Mouse (Mus musculus): Measurements from ENCODE around the gene Pdpk1. TPM values are rescaled to one million over a fixed set of nuclear protein-coding genes. Genes with fewer than 3 reads are reported as not detected.

Pdpk1 gene
- polyA plus RNA-seq, 1 experiment = 40.4 TPM

DNA sequence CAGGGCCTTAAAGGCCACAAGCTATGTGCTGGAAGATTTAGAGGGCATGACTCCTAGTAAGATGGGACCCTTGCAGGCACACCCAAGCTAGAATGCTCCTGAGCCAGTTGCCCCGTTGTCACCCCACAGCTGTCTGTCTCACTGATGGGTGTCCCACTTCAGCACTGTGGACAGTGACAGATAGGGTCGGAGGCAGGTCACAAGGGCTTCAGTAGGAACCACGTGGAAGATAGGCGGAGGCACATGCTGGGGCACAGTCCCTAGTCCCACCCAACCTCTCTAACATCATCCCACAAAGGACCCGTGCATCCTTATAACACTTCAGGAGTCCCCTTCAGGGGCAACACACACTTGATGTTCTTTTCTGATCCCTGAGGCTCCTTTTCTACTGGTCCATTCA, 104.7 kb downstream of the Pdpk1 start:
- no peak for DNase-seq (ENCODE audit: extremely low spot score in 1 of 2, low spot score in 1 of 2)

DNA sequence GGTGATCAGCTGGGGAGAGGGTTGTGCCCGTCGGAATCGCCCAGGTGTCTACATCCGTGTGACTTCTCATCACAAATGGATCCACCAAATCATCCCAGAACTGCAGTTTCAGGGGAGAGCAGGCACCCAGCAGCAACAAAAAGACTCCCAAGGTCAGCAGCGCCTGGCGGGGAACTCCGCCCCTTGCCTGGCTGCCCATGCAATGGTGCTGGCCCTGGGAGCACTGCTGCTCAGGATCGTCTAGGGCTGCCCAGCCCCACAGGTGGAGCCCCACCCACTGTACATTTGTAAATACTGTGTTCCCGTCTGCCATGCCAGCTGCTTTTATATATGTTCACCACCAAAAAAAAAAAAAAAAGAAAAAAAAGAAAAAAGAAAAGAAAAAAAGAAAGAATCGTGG, 105.1 kb downstream of the Pdpk1 start:
- no peak for DNase-seq (ENCODE audit: extremely low spot score in 1 of 2, low spot score in 1 of 2)

DNA sequence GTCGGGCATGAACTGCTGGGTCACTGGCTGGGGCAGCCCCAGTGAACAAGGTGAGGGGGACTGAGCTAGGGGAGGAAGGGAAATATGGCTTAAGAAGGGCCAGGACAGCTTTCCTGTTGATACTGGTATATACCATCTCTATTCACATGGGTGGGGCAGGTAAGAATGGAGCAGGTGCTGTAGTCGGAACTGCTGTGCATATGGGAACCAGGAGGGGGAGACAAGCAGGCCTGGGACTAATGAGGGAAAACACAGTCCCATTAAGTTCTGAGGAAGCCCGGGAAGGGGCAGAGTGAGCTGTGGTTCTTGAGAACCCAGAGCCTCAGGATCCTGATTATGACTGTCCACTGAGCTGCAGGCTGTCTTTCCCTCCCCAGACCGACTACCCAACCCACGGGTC, 106.2 kb downstream of the Pdpk1 start:
- no peak for DNase-seq (ENCODE audit: extremely low spot score in 1 of 2, low spot score in 1 of 2)

DNA sequence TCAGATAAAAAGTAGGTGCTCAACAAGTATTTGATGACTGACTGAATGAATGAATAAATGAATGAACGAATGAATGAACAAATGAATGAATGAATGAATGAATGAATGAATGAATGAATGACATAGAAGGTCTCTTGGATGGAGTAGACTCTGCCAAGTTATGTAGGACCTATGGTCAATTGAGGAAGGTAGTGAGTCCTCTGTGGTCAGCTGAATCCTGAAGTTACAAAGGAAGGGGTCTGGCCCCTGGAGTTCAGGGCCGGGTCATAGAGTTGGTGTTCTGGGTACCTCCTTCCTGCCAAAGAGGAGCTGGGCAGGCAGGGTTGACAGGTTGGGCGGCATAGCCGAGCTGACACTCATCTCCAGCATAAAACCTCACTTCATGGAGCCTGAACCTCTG, 112.9 kb downstream of the Pdpk1 start, which contains the start of gene Prss27:
Gene Prss27, plus strand, starts transcription at position 301 of the 400 bp plus-strand sequence.
- DNase-seq (ENCODE audit: extremely low spot score in 1 of 2, low spot score in 1 of 2) = no peak

DNA sequence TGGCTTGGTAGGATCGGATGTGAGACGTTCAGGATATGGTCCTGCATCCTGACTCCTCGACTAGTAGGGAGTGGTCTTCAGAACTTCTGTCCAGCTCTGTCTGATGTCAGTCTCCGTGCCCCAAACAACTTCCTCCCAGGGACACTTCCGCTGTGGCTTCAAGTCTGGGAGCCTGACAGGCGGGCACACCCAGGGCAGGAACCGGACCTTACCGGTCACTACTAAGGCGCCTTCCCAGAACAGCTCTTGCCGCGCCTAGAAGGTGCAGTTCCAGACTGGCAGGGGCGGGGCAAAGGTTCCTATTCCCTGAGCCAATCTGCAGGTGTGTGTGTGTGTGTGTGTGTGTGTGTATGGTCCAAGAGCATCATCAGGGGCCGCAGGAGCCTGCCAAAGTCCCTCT, 113.4 kb downstream of the Pdpk1 start:
- no peak for DNase-seq (ENCODE audit: extremely low spot score in 1 of 2, low spot score in 1 of 2)

DNA sequence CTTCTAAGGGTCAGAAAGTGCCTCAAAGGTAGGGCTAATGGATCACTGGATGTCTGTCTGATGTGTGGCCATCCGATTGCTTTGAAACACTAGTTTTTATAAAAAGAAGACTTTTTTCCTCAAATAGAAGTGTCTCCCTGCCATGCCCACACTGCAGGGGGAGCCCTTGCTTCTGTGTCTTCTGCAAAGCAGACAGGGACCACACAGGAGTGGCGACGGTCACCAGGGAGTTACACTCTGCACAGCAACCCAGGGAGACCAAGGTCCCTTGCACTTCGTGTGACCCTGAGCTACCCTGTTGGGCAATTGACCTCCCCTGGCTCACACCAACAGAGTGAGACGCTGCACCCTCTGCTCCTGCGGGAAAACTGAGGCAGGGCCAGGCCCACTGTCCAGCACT, 113.8 kb downstream of the Pdpk1 start:
- no peak for DNase-seq (ENCODE audit: extremely low spot score in 1 of 2, low spot score in 1 of 2)

DNA sequence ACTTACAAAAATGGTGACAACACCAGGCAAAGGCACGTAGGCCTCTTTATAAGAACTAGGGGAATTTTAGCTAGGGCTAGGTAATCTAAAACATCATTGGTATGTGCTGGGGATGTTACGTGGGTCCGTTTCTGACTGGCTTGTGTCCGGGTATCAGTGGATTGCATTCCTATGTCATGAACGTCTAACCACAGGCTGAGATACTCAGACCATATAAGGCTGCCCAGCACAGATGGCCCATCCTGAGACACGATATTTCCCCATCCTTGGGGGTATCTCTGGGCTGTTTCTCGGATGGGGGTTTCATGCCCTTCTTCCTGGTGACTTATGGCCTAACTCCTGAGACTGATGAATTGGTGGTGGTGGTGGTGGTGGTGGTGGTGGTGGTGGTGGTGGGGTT, 115.6 kb downstream of the Pdpk1 start:
- DNase-seq (ENCODE audit: extremely low spot score in 1 of 2, low spot score in 1 of 2) = no peak

DNA sequence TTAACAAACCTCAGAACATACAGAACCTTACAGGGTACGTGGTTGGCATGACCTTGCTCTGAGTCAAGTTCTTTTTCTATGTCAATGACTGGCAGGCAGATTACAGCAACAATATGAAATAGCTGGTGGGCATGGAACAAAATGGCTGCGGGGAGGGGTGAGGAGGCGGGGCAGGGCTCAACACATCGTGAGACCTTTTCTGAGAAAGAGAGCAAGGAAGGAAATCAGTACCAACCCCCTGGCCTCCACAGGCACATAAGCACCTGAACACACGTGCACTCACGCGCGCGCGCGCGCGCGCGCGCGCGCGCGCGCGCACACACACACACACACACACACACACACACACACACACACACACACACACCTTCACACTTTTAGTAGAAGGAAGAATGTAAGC, 120.2 kb downstream of the Pdpk1 start:
- no peak for DNase-seq (ENCODE audit: extremely low spot score in 1 of 2, low spot score in 1 of 2)

DNA sequence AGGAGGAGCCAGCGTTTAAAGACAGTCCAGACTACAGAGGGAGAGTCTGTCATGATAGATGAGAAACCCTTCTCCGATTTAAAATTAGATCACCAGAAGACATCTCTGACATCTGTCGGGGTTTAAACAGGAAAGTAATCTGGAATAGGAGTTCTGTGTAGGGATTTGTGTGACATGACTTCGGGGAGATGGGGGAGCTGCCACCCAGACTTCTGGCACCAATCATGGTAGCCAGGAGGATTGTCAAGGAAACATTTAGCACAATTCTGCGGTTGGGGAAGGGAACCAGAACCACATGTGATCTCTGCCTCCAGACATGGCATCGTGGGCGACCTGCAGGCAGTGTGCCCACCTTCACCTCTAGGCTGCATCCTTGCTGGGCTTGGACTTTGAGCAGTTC, 121.2 kb downstream of the Pdpk1 start:
- DNase-seq (ENCODE audit: extremely low spot score in 1 of 2, low spot score in 1 of 2) = peak in 1 of 2 experiments; percentile 37

Other genes with a start within 250 kb of the Pdpk1 start
- not detected in 2 replicates for gene Dcpp3, start 233.5 kb downstream of the Pdpk1 start, polyA plus RNA-seq (2012; rRNA removed)
- not detected in 2 replicates for gene Sbp, start 209.3 kb downstream of the Pdpk1 start, polyA plus RNA-seq (2012; rRNA removed)
- gene Sbpl, start 195.7 kb downstream of the Pdpk1 start, polyA plus RNA-seq (2012; rRNA removed) = not detected in 2 replicates
- gene Prss30, start 170.4 kb downstream of the Pdpk1 start, polyA plus RNA-seq (2012; rRNA removed) = 1.0 and 4.4 TPM in 2 replicates
- 1.4 and 1.8 TPM in 2 replicates for gene Prss22, start 152.8 kb downstream of the Pdpk1 start, polyA plus RNA-seq (2012; rRNA removed)
- gene Prss27, start 112.8 kb downstream of the Pdpk1 start, polyA plus RNA-seq (2012; rRNA removed) = not detected in 2 replicates
- 29.0 and 29.8 TPM in 2 replicates for gene Kctd5, start 77.4 kb downstream of the Pdpk1 start, polyA plus RNA-seq (2012; rRNA removed)
- 38.9 and 39.1 TPM in 2 replicates for gene Amdhd2, start 12.8 kb upstream of the Pdpk1 start, polyA plus RNA-seq (2012; rRNA removed)
- 2,732 and 2,987 TPM in 2 replicates for gene Atp6v0c, start 18.8 kb upstream of the Pdpk1 start, polyA plus RNA-seq (2012; rRNA removed)
- gene Tbc1d24, start 54.6 kb upstream of the Pdpk1 start, polyA plus RNA-seq (2012; rRNA removed) = 48.3 and 56.9 TPM in 2 replicates
- 7.4 and 9.1 TPM in 2 replicates for gene Ntn3, start 58.6 kb upstream of the Pdpk1 start, polyA plus RNA-seq (2012; rRNA removed)
- gene Tedc2, start 69.9 kb upstream of the Pdpk1 start, polyA plus RNA-seq (2012; rRNA removed) = 18.6 and 19.1 TPM in 2 replicates
- 3.3 and 4.4 TPM in 2 replicates for gene Ccnf, start 100.6 kb upstream of the Pdpk1 start, polyA plus RNA-seq (2012; rRNA removed)
- gene Abca17, start 200.1 kb upstream of the Pdpk1 start, polyA plus RNA-seq (2012; rRNA removed) = 0.90 and 1.0 TPM in 2 replicates
- gene Abca3, start 201.0 kb upstream of the Pdpk1 start, polyA plus RNA-seq (2012; rRNA removed) = 44.7 and 47.6 TPM in 2 replicates

All from frontal cortex, adult 2 months (tissue).